Mouse (Mus musculus) neural tube, embryonic 11.5 days (tissue): ENCODE data around the gene Crcp. TPM values are rescaled to one million over a fixed set of nuclear protein-coding genes. Genes with fewer than 3 reads are reported as not detected.
"Not testable (repeated sequence)": the region's sequence is repeated elsewhere in the genome, so short reads cannot be mapped to it uniquely, and the experiment has no call there.

ENCODE experiments used
- ATAC-seq: fragments of 200-750 bp; cut with Nextera tagmentation; 2 replicates; pipeline ENCODE4 v1.8.0; 2017; ENCODE audit warnings: moderate number of reproducible peaks, mild to moderate bottlenecking, moderate TSS enrichment, moderate library complexity; ENCODE audit not compliant: insufficient read depth, low FRiP score, low TSS enrichment
- DNase-seq: peaks from one replicate; pipeline ENCODE4 v3.0.0-alpha.2; 2015; ENCODE audit warnings: low spot score
- H3K27ac ChIP-seq: fragments of 300-500 bp; sonication (generic); 2 replicates; pipeline ENCODE4 v1.5.1; 2014; ENCODE audit warnings: low read depth, mild to moderate bottlenecking, low read length
- H3K27me3 ChIP-seq: fragments of 300-500 bp; sonication (generic); 2 replicates; pipeline ENCODE4 v1.6.1; 2014; ENCODE audit warnings: mild to moderate bottlenecking, low read length, mixed read lengths; ENCODE audit not compliant: control insufficient read depth, insufficient read depth
- H3K36me3 ChIP-seq: fragments of 300-500 bp; sonication (generic); 2 replicates; pipeline ENCODE4 v1.6.1; 2014; ENCODE audit warnings: mild to moderate bottlenecking, low read length, moderate library complexity, mixed read lengths; ENCODE audit not compliant: control insufficient read depth, insufficient read depth
- H3K4me1 ChIP-seq: fragments of 300-500 bp; sonication (generic); 2 replicates; pipeline ENCODE4 v1.6.1; 2014; ENCODE audit warnings: low read length, mixed read lengths; ENCODE audit not compliant: control insufficient read depth, insufficient read depth
- H3K4me2 ChIP-seq: fragments of 300-500 bp; sonication (generic); 2 replicates; pipeline ENCODE4 v1.6.1; 2014; ENCODE audit warnings: low read depth, mild to moderate bottlenecking, moderate library complexity
- H3K4me3 ChIP-seq: fragments of 300-500 bp; sonication (generic); 2 replicates; pipeline ENCODE4 v1.5.1; 2014; ENCODE audit warnings: low read depth, low read length
- H3K9ac ChIP-seq: fragments of 300-500 bp; sonication (generic); 2 replicates; pipeline ENCODE4 v1.6.1; 2014; ENCODE audit warnings: mild to moderate bottlenecking, low read length
- H3K9me3 ChIP-seq: fragments of 300-500 bp; sonication (generic); 2 replicates; pipeline ENCODE4 v1.6.1; 2016; ENCODE audit warnings: low read length; ENCODE audit not compliant: control insufficient read depth
- WGBS: fragments of 180-500 bp; shearing (Covaris S2); extraction: QIAGEN DNeasy Blood & Tissue Kit; methylation state at CpG from one replicate; pipeline ENCODE4 v1.1.7; 2014; 5-methylcytosine and 5-hydroxymethylcytosine counted together
- polyA plus RNA-seq: library from polyadenylated mRNA; unstranded; fragments of >200 nt; fragmentation: Nextera tagmentation; extraction: Ambion mirVana; gene quantifications from 2 replicates; pipeline ENCODE4 v1.2.1, GENCODE M21; 2014

Crcp gene
- polyA plus RNA-seq, 1 experiment from 2014 or later: 43.2 TPM

DNA sequence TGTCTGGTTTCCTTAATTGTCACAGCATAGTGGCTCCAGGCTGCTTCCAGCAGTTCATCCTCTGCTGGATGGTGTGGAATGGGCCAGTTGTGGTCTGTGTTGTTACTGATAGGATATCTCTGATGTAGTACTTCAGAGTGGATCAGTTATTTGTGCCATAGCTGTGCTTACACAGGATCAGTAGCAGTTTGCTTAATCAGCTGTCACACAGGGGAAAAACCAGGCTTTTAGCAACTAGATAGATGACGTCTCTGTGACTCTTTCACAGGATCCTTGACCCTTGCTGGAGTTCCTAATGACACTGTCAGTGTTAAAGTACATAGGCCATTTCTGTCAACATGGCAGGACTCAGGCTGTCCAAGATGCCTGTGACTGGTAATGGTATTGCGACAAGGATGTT is 4.8 kb downstream of the Crcp start:
- H3K36me3 ChIP-seq: peaks cover 5% of the 10 kb centered on the region; the same call in 1 of the 2 replicates
- WGBS: 88% methylated on average over 2 of the region's 2 CpGs
- no peak overlapping the region for H3K4me2 ChIP-seq

DNA sequence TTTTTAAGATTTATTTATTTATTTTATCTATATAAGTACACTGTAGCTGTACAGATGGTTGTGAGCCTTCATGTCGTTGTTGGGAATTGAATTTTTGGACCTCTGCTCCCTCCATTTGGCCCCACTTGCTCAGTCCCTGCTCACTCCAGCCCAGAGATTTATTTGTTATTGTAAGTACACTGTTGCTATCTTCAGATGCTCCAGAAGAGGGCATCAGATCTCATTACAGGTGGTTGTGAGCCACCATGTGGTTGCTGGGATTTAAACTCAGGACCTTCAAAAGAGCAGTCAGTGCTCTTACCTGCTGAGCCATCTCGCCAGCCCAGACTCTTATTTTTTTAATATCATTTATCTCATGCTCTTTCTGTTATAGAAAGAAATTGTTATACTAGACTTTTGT is 7.2 kb downstream of the Crcp start:
- H3K4me1 ChIP-seq, H3K4me3 ChIP-seq, H3K9ac ChIP-seq, ATAC-seq, DNase-seq, H3K27me3 ChIP-seq, H3K4me2 ChIP-seq, H3K27ac ChIP-seq, H3K36me3 ChIP-seq, H3K9me3 ChIP-seq: not testable (repeated sequence)
- 62% methylated on average over 2 of the region's 2 CpGs for WGBS

More for the DNA sequence above, 4.8 kb downstream of the Crcp start:
- no peak overlapping the region for H3K4me3 ChIP-seq
- H3K9me3 ChIP-seq: no peaks in the 10 kb centered on the region
- peaks cover 2% of the 10 kb centered on the region; the same call in 1 of the 2 replicates for H3K4me1 ChIP-seq
- no peaks in the 10 kb centered on the region for H3K27me3 ChIP-seq
- no peak for ATAC-seq
- no peak overlapping the region for H3K27ac ChIP-seq
- DNase-seq: no peak
- H3K9ac ChIP-seq: no peak overlapping the region

DNA sequence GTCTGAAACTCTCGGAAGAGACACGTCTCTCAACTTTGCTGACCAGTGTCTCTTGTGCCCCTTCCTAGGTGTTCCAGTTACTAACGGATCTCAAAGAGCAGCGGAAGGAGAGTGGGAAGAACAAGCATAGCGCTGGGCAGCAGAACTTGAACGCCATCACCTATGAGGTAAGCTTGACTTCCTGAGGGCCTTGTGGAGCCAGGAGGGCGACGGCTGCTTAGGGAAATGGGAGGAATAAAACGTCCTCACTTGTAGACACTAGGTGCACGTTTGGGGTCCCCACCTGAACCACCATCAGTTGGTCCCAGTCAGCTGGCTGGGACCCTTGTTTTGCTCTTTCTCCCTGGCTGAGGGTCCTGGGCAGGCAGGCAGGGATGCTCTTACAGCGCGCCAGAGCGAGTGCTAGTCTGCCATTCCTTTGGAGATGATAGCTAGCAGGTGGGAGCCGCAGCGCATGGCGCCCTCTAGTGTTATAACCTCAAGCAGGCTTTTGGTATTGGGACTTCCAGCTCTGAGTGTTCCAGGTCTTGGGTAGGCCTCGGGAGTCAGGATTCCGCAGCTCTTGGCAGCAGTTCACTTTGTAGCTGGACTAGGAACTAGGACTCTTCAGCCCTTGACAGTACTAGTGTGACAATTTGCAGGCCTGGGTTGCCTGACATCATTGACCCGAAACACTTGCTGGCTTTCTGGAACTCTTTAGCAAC is 8.8 kb downstream of the Crcp start:
- H3K4me2 ChIP-seq: no peak overlapping the region
- no peaks in the 10 kb centered on the region for H3K4me1 ChIP-seq
- peaks cover 8% of the 10 kb centered on the region for H3K36me3 ChIP-seq
- DNase-seq (peak; percentile 60), ATAC-seq (no peak)
- H3K9me3 ChIP-seq: no peaks in the 10 kb centered on the region
- WGBS: 68% methylated on average over 19 of the region's 19 CpGs
- no peak overlapping the region for H3K4me3 ChIP-seq
- H3K9ac ChIP-seq: no peak overlapping the region
- H3K27me3 ChIP-seq: no peaks in the 10 kb centered on the region
- no peak overlapping the region for H3K27ac ChIP-seq

DNA sequence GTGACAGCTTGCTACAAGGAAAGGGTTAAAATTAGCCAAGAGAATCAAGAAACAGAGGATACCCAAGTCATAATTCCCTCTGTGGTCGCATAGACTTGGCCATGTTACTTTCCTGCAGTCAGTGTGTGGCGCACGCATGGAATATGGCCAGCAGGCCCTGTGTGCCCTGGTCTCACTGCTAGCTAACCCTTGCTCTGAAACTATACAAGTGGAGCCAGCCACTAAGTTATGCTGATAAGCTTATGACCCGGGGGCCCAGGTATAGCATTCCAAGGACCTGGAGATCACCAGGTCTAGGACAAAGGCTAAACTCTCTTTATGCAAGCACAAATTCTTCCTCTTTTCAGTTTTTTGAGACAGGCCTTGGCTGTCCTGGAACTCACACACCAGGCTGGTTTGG is 11.7 kb downstream of the Crcp start:
- DNase-seq (no peak), ATAC-seq (no peak)
- Histone ChIP-seq H3K36me3 (peaks cover 8% of the 10 kb centered on the region), H3K4me3 (no peak overlapping the region), H3K4me2 (no peak overlapping the region), H3K9me3 (no peaks in the 10 kb centered on the region), H3K27me3 (no peaks in the 10 kb centered on the region), H3K4me1 (no peaks in the 10 kb centered on the region), H3K27ac (no peak overlapping the region), H3K9ac (no peak overlapping the region)
- WGBS: 94% methylated on average over 4 of the region's 4 CpGs

DNA sequence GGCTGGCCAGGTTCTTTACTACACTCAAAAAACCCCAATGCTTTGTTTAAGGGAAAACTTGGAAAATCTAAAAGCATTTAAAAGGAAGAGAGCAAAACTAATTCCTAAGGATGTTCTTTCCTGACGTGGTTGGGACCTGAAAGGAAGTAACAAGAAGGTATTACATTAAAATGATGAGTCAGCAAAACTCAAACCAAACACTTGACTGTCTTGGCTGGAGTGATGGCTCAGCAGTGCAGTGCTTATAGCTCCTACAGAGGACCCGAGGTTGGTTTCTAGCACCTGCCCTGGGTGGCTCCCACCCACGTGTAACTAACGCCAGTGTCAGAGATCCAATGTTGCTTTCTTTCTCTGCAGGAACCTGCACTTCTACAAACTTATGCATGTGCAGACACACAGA is 12.2 kb downstream of the Crcp start:
- DNase-seq: no peak

DNA sequence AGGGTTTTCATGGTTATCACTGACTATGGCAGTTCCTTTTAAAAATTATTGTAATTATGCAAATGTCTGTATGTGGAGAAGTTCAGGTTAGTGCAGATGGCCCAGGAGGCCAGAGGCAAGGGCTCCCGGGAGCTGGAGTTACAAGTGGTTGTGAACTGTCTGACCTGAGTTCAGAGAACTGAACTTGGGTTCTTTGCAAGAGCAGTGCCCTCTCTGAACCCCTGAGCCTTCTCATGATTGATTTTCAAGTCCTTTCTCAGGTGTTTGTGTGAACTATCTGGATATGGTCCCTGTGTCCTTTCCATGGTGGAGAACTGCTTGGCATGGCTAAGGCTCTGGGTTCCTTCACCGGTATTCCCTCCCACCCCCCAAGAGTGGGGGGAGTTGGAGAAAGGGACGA is 14.7 kb downstream of the Crcp start:
- WGBS: 96% methylated on average over 3 of the region's 3 CpGs
- Histone ChIP-seq H3K36me3 (peaks cover 10% of the 10 kb centered on the region), H3K4me1 (no peaks in the 10 kb centered on the region), H3K9me3 (no peaks in the 10 kb centered on the region), H3K4me3 (no peak overlapping the region), H3K9ac (no peak overlapping the region), H3K27me3 (no peaks in the 10 kb centered on the region), H3K4me2 (no peak overlapping the region), H3K27ac (no peak overlapping the region)
- no peak for ATAC-seq
- no peak for DNase-seq

More for the DNA sequence above, 12.2 kb downstream of the Crcp start:
- no peak overlapping the region for H3K9ac ChIP-seq
- H3K4me1 ChIP-seq: no peaks in the 10 kb centered on the region
- H3K4me3 ChIP-seq: no peak overlapping the region
- no peaks in the 10 kb centered on the region for H3K9me3 ChIP-seq
- H3K36me3 ChIP-seq: peaks cover 8% of the 10 kb centered on the region
- no peak overlapping the region for H3K4me2 ChIP-seq
- no peak overlapping the region for H3K27ac ChIP-seq
- no peak for ATAC-seq
- no peaks in the 10 kb centered on the region for H3K27me3 ChIP-seq
- 93% methylated on average over 4 of the region's 4 CpGs for WGBS

DNA sequence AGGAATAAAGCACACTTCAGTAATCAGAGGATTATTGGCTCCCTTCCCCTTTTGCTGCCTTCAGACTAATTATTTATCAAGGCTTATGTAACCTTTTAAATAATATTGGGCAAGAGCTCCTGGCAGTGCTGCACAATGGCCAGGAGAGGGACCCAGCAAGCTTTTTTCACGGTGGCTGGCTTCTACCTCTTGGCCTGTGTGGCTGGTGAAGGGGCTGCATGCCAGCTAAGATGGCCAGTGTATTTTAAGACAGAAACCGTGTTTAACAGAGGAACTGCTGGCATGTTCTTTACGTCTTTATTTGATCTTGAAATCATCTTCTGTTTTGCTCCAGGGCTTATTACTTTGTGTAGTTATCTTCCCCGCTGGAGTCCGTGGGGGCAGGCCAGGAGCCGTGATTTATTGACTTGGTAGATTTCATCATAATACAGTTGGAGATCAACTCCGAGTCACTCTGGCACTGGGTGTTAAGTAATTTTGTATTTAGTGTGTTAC is 15.2 kb downstream of the Crcp start:
- peak; percentile 25 for DNase-seq
- Histone ChIP-seq H3K9ac (no peak overlapping the region), H3K36me3 (peaks cover 10% of the 10 kb centered on the region)

DNA sequence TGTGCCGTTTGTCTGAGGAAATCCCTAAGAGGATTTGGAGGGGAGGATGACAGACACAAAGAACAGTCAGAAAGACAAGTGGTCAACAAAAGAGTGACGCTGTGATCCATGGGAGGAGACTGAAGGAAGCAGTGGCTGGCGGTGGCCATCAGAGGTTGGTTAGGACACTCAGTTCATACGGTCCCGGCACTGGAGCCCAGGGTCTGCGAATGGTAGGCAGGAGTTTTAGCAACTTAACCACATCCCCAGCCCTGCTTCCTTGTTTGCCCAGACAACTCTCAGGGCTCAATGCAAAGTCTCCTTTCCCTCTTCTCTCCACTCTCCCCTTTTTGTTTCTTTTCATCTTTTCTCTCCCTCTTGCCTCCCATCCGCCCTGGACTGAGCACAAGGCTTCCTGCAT is 17.0 kb downstream of the Crcp start:
- DNase-seq (no peak), ATAC-seq (no peak)
- Histone ChIP-seq H3K9ac (no peak overlapping the region), H3K27ac (no peak overlapping the region), H3K9me3 (no peaks in the 10 kb centered on the region), H3K36me3 (peaks cover 10% of the 10 kb centered on the region), H3K4me1 (no peaks in the 10 kb centered on the region), H3K27me3 (no peaks in the 10 kb centered on the region), H3K4me2 (no peak overlapping the region), H3K4me3 (no peak overlapping the region)
- 88% methylated on average over 7 of the region's 7 CpGs for WGBS

More for the DNA sequence above, 15.2 kb downstream of the Crcp start:
- Histone ChIP-seq H3K9me3 (no peaks in the 10 kb centered on the region), H3K27me3 (no peaks in the 10 kb centered on the region), H3K4me2 (no peak overlapping the region), H3K27ac (no peak overlapping the region), H3K4me3 (no peak overlapping the region), H3K4me1 (no peaks in the 10 kb centered on the region)
- WGBS: 82% methylated on average over 7 of the region's 7 CpGs
- no peak for ATAC-seq

DNA sequence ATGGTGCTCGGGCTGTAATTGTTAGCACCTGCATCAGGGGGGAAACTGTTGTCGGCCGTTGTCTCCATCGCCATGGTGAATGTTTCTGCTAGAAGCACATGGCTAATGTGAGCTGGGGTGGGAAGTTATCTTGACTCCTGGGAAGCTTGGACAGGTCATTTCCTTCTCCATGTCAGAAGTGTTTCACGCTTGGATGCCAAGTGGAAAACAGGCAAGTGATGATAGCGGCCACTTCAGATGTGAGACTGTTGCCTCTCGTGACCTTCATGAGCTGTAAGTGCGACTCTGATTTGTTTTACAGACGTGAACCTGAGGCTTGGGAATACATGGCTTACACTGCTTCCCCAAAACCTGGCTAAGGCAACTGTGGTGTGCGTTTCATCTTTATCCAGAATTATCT is 17.5 kb downstream of the Crcp start:
- H3K9me3 ChIP-seq: no peaks in the 10 kb centered on the region
- no peaks in the 10 kb centered on the region for H3K4me1 ChIP-seq
- WGBS: 80% methylated on average over 10 of the region's 10 CpGs
- H3K27ac ChIP-seq: no peak overlapping the region
- no peak overlapping the region for H3K9ac ChIP-seq
- no peak overlapping the region for H3K4me2 ChIP-seq
- H3K36me3 ChIP-seq: peaks cover 10% of the 10 kb centered on the region
- H3K4me3 ChIP-seq: no peak overlapping the region
- H3K27me3 ChIP-seq: no peaks in the 10 kb centered on the region
- DNase-seq: no peak
- no peak for ATAC-seq
